Mouse (Mus musculus) bone marrow, adult 2 months (tissue): Measurements from ENCODE around the gene Grik4. TPM values are rescaled to one million over a fixed set of nuclear protein-coding genes. Genes with fewer than 3 reads are reported as not detected.
A peak's percentile ranks its signal among the peaks of the same experiment; 100 is the strongest.
"Not testable (repeated sequence)": the region's sequence is repeated elsewhere in the genome, so short reads cannot be mapped to it uniquely, and the experiment has no call there.

ENCODE experiments used
- H3K27ac ChIP-seq: fragments of 200-500 bp; 2 replicates; pipeline ENCODE4 v1.5.1; 2012; ENCODE audit warnings: low read depth, mild to moderate bottlenecking, control low read depth, inconsistent platforms, low read length; ENCODE audit not compliant: control insufficient read depth, poor library complexity, insufficient read depth
- H3K4me1 ChIP-seq: fragments of 200-500 bp; 2 replicates; pipeline ENCODE4 v1.6.1; 2011; ENCODE audit warnings: low read length; ENCODE audit not compliant: control insufficient read depth, insufficient read depth
- H3K4me3 ChIP-seq: fragments of 200-500 bp; replicated peaks from 2 replicates; pipeline ENCODE3; 2011; ENCODE audit warnings: mild to moderate bottlenecking, low read depth, low read length, control low read depth; ENCODE audit not compliant: control insufficient read depth
- CTCF ChIP-seq: fragments of 200-500 bp; IDR thresholded peaks from 2 replicates; pipeline ENCODE4 v1.5.1; 2011; ENCODE audit warnings: low read length, control low read depth; ENCODE audit not compliant: control insufficient read depth, insufficient read depth
- POLR2A ChIP-seq: fragments of 200-500 bp; IDR thresholded peaks from 2 replicates; pipeline ENCODE4 v1.6.1; 2011; ENCODE audit warnings: low read depth, mild to moderate bottlenecking, control low read depth, low read length, borderline replicate concordance; ENCODE audit not compliant: control insufficient read depth
- WGBS: fragments of 180-500 bp; shearing (Covaris S2); methylation state at CpG from one replicate; pipeline ENCODE4 v1.1.7; 2018; 5-methylcytosine and 5-hydroxymethylcytosine counted together
- polyA plus RNA-seq: library from polyadenylated mRNA; stranded (reverse); fragments of >200 nt; gene quantifications from 2 replicates; pipeline ENCODE4 v1.2.4, GENCODE M21; 2011; ENCODE audit warnings: low replicate concordance; ENCODE audit not compliant: missing spikeins, insufficient read depth, insufficient read length

Grik4 gene
- 1.7 and 4.1 TPM in 2 replicates for polyA plus RNA-seq

DNA sequence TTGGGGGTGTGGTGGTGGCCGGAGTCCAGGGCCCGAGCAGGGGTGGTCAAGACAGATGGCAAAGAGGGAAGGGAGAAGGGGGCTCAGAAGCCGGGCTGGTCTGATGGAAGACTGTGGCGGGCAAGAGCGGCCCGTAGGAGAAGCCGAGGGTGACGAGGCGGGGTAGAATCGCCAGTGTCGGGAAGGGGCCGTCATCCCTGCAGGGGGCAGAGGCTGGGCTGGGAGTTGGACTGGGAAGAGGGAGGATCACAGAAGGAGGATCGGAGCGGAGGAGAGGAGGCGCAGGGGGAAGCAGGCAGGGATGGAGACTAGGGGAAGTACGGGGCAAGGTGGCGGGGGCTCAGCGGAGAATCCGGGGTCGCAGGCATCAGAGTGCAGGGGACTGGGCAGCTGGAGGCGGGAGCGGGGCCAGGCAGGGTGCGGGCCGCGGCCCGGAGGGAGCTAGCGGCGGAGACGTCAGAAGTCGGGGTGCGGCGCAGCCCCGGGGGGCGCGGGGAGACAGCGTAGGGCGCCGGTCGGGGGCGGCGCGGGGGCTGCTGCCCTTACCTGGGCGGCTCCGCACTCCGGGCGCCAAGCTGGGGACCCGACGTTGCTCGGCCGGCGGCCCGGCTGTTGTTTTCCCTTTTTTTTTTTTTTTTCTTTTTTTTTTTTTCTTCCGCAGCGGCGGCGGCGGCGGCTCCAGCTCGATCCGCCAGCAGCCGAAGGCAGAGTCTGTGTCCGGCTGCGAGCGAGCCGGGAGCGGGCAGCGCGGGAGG is at the start of gene Grik4:
Gene Grik4 (minus strand): TSS at position 713 of the 755 bp plus-strand sequence.
- 2% methylated on average over 68 of the region's 68 CpGs for WGBS
- H3K4me1 ChIP-seq: no peaks in the 10 kb centered on the region
- peak within 1 kb of the TSS; percentile 1 for H3K4me3 ChIP-seq
- TF ChIP-seq CTCF: no peak
- TF ChIP-seq POLR2A: no peak
- H3K27ac ChIP-seq: no peak within 1 kb of the TSS

DNA sequence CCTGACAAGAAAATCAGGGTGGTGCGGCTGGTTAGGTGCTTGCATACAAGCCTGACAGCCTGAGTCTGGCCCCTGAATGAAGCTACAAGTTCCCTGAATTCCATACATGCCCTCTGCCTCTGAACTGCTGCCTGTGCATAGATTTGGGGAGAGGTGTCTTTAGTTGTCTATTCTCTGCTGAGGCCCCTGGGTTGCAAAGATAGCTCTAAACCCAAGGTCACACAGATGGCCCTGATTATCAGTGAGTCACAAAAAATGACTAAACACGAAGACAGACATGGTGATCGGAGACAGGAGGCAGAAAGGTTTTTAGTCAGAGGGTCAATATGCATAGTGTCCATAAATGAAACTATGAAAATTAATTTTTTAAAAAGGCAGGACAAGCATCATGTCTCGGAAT is 49.4 kb upstream of the Grik4 start:
- H3K27ac ChIP-seq: no peak overlapping the region
- no peaks in the 10 kb centered on the region for H3K4me1 ChIP-seq
- TF ChIP-seq POLR2A: no peak
- TF ChIP-seq CTCF: no peak
- WGBS: 88% methylated on average over 4 of the region's 4 CpGs
- H3K4me3 ChIP-seq: no peak overlapping the region

DNA sequence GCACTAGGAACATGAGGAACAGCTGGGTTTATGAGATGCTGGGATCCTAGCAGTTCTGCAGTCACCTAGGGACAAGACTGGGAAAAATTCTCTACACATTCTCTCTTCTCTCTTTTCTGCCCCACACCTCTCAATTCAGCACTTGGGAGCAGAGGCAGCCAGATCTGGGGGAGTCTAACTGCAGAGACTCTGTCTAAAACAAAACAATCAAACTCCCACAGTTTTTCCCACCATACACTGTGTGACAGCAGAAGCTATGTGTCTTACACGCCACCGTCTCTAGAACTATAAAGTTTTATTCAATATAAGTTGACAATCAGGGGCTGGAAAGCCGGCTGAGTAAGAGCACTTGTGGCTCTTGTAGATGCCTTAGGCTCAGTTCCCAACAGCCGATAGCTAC is 43.7 kb upstream of the Grik4 start:
- Histone ChIP-seq H3K4me3 (no peak overlapping the region), H3K4me1 (no peaks in the 10 kb centered on the region), H3K27ac (no peak overlapping the region)
- TF ChIP-seq CTCF: no peak
- no peak for TF ChIP-seq POLR2A
- 88% methylated on average over 4 of the region's 4 CpGs for WGBS

DNA sequence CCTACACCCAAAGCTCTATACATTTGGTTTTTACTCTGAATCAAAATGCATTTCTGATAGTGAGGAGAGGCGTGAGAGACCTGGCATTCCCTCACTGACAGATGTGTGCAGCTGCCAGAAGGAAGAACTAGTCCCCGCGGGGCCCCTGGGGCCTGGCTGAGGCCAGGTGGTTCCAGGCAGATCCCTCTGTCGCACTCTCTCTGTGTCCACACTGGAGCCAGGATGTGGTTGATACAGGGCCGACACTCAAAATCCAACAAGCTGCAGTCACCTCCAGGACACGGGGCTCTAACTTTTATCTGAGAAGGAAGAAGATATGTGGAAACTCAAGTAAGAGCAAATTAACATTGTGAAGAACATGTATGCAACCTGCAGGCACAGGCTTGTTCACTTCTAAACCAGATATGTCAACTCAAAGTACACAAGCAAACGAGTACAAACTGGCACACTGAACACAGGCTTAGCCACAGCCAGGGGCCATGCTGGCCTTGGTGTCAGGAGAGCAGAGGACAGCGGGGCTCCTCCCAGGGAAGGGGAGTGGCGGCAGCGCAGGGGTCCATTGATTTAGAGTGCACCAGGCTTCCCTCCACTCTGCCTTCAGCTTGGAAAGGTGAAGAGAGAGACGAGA is 24.7 kb upstream of the Grik4 start:
- TF ChIP-seq CTCF: no peak
- TF ChIP-seq POLR2A: no peak

DNA sequence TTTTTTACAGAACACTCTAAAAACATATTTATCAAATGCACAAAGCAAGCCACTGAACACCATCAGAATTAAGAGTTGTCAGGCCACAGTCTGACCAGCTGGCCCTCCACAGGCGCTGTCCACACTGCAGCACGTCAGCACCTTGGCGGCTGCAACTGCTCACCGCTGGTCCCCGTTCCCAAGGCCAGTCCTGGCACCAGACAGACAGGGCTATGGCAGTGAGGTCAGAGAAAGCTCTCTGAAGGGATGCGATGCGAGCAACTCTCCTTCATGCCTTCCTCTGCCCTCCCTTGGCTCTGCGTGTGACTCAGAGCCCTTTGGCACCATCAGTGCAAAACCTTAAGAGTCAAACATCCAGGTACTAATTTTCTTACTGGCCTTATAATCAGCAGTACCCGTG is 23.4 kb upstream of the Grik4 start:
- TF ChIP-seq POLR2A: no peak
- no peak for TF ChIP-seq CTCF
- H3K4me3 ChIP-seq: no peak overlapping the region
- no peak overlapping the region for H3K27ac ChIP-seq
- no peaks in the 10 kb centered on the region for H3K4me1 ChIP-seq
- 88% methylated on average over 9 of the region's 9 CpGs for WGBS

More for the DNA sequence above, 24.7 kb upstream of the Grik4 start:
- Histone ChIP-seq H3K4me3 (no peak overlapping the region), H3K4me1 (no peaks in the 10 kb centered on the region), H3K27ac (no peak overlapping the region)
- WGBS: 86% methylated on average over 11 of the region's 11 CpGs

DNA sequence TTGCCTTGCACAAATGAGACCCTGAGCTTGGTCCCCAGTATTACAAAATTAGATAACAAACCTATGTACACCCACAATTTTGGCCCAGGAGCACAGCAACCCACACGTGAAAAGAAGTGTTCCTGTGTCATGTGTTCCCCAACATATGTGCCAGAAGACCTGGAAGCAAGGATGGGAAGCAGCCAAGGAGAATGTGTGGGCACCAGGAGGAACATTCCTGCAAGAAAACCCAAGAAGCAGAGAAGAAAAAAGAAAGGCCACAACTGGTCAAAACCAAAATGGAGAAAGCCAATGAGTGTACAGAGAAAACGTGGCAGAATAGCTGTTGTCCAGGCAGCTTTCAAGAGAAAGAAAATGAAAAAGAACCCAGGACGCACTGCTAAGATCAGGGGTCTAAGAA is 20.5 kb upstream of the Grik4 start:
- H3K27ac ChIP-seq, H3K4me3 ChIP-seq, H3K4me1 ChIP-seq: not testable (repeated sequence)
- WGBS: 78% methylated on average over 3 of the region's 3 CpGs

DNA sequence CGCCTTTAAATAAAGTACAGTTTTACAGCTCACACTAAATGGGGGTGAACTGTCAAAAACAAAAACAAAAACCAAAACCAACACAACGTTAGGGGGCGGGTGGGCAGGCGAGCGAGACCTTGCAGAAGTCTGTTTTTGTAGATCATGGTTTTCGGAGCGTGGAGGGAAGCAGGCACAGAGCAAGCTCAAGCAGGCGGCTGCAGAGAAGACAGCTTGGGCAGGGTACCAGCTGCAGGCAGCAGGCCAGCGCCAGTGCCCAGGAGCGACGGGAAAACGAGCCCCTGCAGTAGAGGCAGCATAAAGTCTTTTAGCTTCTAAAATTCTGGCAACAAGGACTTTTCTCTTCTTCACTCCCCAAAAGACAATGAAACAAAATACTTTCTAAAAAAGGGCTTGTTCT is 20.1 kb upstream of the Grik4 start:
- Histone ChIP-seq H3K27ac (no peak overlapping the region), H3K4me1 (no peaks in the 10 kb centered on the region; the same call in 1 of the 2 replicates), H3K4me3 (no peak overlapping the region)
- TF ChIP-seq POLR2A: no peak
- TF ChIP-seq CTCF: no peak
- WGBS: 88% methylated on average over 12 of the region's 12 CpGs

DNA sequence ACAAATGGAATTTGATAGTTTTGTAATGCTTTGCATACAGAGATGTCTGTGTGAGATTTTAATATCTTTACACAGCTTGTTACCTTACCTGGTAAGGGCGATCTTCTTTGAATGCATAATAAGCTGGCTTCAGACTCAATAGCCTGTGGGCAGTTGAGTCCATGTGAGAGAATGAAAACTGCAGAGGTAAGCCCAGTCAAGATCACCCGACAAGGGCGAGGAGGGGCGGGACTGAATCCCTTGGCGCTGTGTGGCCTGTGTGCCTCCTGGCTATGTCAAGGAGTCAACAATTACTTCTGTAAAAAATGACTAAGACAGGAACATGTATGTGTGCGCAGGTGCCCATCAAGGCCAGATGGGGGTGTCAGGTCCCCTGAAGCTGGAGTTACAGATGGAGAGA is 18.2 kb upstream of the Grik4 start:
- H3K4me1 ChIP-seq: no peaks in the 10 kb centered on the region; the same call in 1 of the 2 replicates
- TF ChIP-seq CTCF (no peak), POLR2A (no peak)
- 88% methylated on average over 6 of the region's 6 CpGs for WGBS
- no peak overlapping the region for H3K27ac ChIP-seq
- H3K4me3 ChIP-seq: no peak overlapping the region

DNA sequence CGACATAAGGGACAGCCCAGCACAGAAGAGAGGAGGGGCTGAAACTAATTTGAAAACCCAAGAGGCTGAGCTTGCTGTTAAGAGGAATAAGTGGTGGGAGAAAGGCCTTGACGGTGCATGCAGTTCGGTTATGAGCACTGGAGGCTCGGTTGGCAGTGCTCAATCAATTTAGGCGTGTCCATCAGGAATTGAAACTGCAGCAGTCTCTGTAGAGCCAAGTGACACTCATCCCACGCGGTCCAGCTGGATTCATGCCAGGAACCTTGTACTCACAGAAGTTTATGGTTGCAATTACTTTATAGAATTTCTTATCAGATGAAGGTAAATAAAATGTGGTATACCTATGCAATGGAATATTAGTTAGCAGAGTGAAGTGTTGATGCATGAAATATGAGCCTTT is 14.1 kb upstream of the Grik4 start:
- H3K4me3 ChIP-seq: no peak overlapping the region
- H3K4me1 ChIP-seq: no peaks in the 10 kb centered on the region; the same call in 1 of the 2 replicates
- no peak overlapping the region for H3K27ac ChIP-seq
- WGBS: 76% methylated on average over 7 of the region's 7 CpGs
- TF ChIP-seq CTCF: no peak
- no peak for TF ChIP-seq POLR2A
